Mouse (Mus musculus): Measurements from ENCODE around the gene Tbc1d10a. TPM values are rescaled to one million over a fixed set of nuclear protein-coding genes. Genes with fewer than 3 reads are reported as not detected.

Gene Tbc1d10a
- polyA plus RNA-seq, 1 experiment from 2014 or later: 22.1 TPM

- 29% methylated on average over 7 of the region's 7 CpGs for WGBS
- H3K4me3 ChIP-seq (ENCODE audit: low read depth, low read length): no peak overlapping the region
These were observed 37.0 kb downstream of the Tbc1d10a start for GRCm38 (mm10) chr11:4223393-4224188.

GRCm38 (mm10) chr11:4224223-4224622 lies 37.6 kb downstream of the Tbc1d10a start:
- no peak overlapping the region for H3K9ac ChIP-seq (ENCODE audit: low read length)
- peaks cover under 1% of the 10 kb centered on the region for H3K27me3 ChIP-seq (ENCODE audit: control insufficient read depth, insufficient read depth, low read length)
- no peak for DNase-seq (ENCODE audit: low spot score)
- no peak for ATAC-seq (ENCODE audit: insufficient read depth, low FRiP score, low TSS enrichment)
- no peaks in the 10 kb centered on the region for H3K36me3 ChIP-seq (ENCODE audit: control insufficient read depth, insufficient read depth, low read length)
- no peak overlapping the region for H3K4me3 ChIP-seq (ENCODE audit: low read depth, low read length)
- H3K4me2 ChIP-seq (ENCODE audit: low read depth): no peak overlapping the region
- no peaks in the 10 kb centered on the region for H3K9me3 ChIP-seq (ENCODE audit: control insufficient read depth, low read length)
- H3K4me1 ChIP-seq (ENCODE audit: control insufficient read depth, insufficient read depth, low read length): no peaks in the 10 kb centered on the region
- no peak overlapping the region for H3K27ac ChIP-seq (ENCODE audit: low read depth, low read length)
- WGBS: 47% methylated on average over 2 of the region's 2 CpGs

More at GRCm38 (mm10) chr11:4223393-4224188, 37.0 kb downstream of the Tbc1d10a start:
- no peaks in the 10 kb centered on the region for H3K9me3 ChIP-seq (ENCODE audit: control insufficient read depth, low read length)
- ATAC-seq (ENCODE audit: insufficient read depth, low FRiP score, low TSS enrichment): no peak
- no peak overlapping the region for H3K27ac ChIP-seq (ENCODE audit: low read depth, low read length)
- peaks cover 7% of the 10 kb centered on the region for H3K27me3 ChIP-seq (ENCODE audit: control insufficient read depth, insufficient read depth, low read length)
- no peak overlapping the region for H3K4me2 ChIP-seq (ENCODE audit: low read depth)
- no peak overlapping the region for H3K9ac ChIP-seq (ENCODE audit: low read length)
- no peak for DNase-seq (ENCODE audit: low spot score)
- no peaks in the 10 kb centered on the region for H3K36me3 ChIP-seq (ENCODE audit: control insufficient read depth, insufficient read depth, low read length)
- H3K4me1 ChIP-seq (ENCODE audit: control insufficient read depth, insufficient read depth, low read length): no peaks in the 10 kb centered on the region

- Histone ChIP-seq H3K4me2 (ENCODE audit: low read depth) (no peak overlapping the region), H3K27me3 (ENCODE audit: control insufficient read depth, insufficient read depth, low read length) (no peaks in the 10 kb centered on the region), H3K9ac (ENCODE audit: low read length) (no peak overlapping the region), H3K4me1 (ENCODE audit: control insufficient read depth, insufficient read depth, low read length) (no peaks in the 10 kb centered on the region), H3K27ac (ENCODE audit: low read depth, low read length) (no peak overlapping the region), H3K36me3 (ENCODE audit: control insufficient read depth, insufficient read depth, low read length) (no peaks in the 10 kb centered on the region), H3K9me3 (ENCODE audit: control insufficient read depth, low read length) (no peaks in the 10 kb centered on the region), H3K4me3 (ENCODE audit: low read depth, low read length) (no peak overlapping the region)
- ATAC-seq (ENCODE audit: insufficient read depth, low FRiP score, low TSS enrichment): no peak
- DNase-seq (ENCODE audit: low spot score): no peak
- WGBS: 84% methylated on average over 5 of the region's 5 CpGs
These were observed 40.2 kb downstream of the Tbc1d10a start for GRCm38 (mm10) chr11:4226569-4227325.

- H3K27me3 ChIP-seq (ENCODE audit: control insufficient read depth, insufficient read depth, low read length): no peaks in the 10 kb centered on the region
- H3K4me2 ChIP-seq (ENCODE audit: low read depth): no peak overlapping the region
- no peak overlapping the region for H3K9ac ChIP-seq (ENCODE audit: low read length)
- no peaks in the 10 kb centered on the region for H3K9me3 ChIP-seq (ENCODE audit: control insufficient read depth, low read length)
- DNase-seq (ENCODE audit: low spot score) (no peak), ATAC-seq (ENCODE audit: insufficient read depth, low FRiP score, low TSS enrichment) (no peak)
- H3K27ac ChIP-seq (ENCODE audit: low read depth, low read length): no peak overlapping the region
- H3K36me3 ChIP-seq (ENCODE audit: control insufficient read depth, insufficient read depth, low read length): no peaks in the 10 kb centered on the region
- H3K4me1 ChIP-seq (ENCODE audit: control insufficient read depth, insufficient read depth, low read length): no peaks in the 10 kb centered on the region
- no peak overlapping the region for H3K4me3 ChIP-seq (ENCODE audit: low read depth, low read length)
- 37% methylated on average over 8 of the region's 8 CpGs for WGBS
These were observed 41.9 kb downstream of the Tbc1d10a start for GRCm38 (mm10) chr11:4228463-4228862.

- WGBS: 65% methylated on average over 4 of the region's 4 CpGs
- H3K4me3 ChIP-seq (ENCODE audit: low read depth, low read length): no peak overlapping the region
- DNase-seq (ENCODE audit: low spot score) (no peak), ATAC-seq (ENCODE audit: insufficient read depth, low FRiP score, low TSS enrichment) (no peak)
- H3K36me3 ChIP-seq (ENCODE audit: control insufficient read depth, insufficient read depth, low read length): no peaks in the 10 kb centered on the region
- H3K27ac ChIP-seq (ENCODE audit: low read depth, low read length): no peak overlapping the region
- H3K4me1 ChIP-seq (ENCODE audit: control insufficient read depth, insufficient read depth, low read length): no peaks in the 10 kb centered on the region
- no peaks in the 10 kb centered on the region for H3K27me3 ChIP-seq (ENCODE audit: control insufficient read depth, insufficient read depth, low read length)
- no peak overlapping the region for H3K9ac ChIP-seq (ENCODE audit: low read length)
- no peak overlapping the region for H3K4me2 ChIP-seq (ENCODE audit: low read depth)
- no peaks in the 10 kb centered on the region for H3K9me3 ChIP-seq (ENCODE audit: control insufficient read depth, low read length)
These were observed 43.3 kb downstream of the Tbc1d10a start for GRCm38 (mm10) chr11:4229841-4230240.

- Histone ChIP-seq H3K4me3 (ENCODE audit: low read depth, low read length) (no peak overlapping the region), H3K27ac (ENCODE audit: low read depth, low read length) (no peak overlapping the region), H3K9me3 (ENCODE audit: control insufficient read depth, low read length) (no peaks in the 10 kb centered on the region), H3K9ac (ENCODE audit: low read length) (no peak overlapping the region), H3K36me3 (ENCODE audit: control insufficient read depth, insufficient read depth, low read length) (no peaks in the 10 kb centered on the region), H3K4me1 (ENCODE audit: control insufficient read depth, insufficient read depth, low read length) (no peaks in the 10 kb centered on the region), H3K4me2 (ENCODE audit: low read depth) (no peak overlapping the region), H3K27me3 (ENCODE audit: control insufficient read depth, insufficient read depth, low read length) (no peaks in the 10 kb centered on the region)
- DNase-seq (ENCODE audit: low spot score): no peak
- no peak for ATAC-seq (ENCODE audit: insufficient read depth, low FRiP score, low TSS enrichment)
- whole genome bisulfite sequencing: 90% methylated on average over 2 of the region's 2 CpGs
These were observed 44.8 kb downstream of the Tbc1d10a start for GRCm38 (mm10) chr11:4231435-4231834.

GRCm38 (mm10) chr11:4232644-4233043 lies 46.1 kb downstream of the Tbc1d10a start:
- no peak overlapping the region for H3K4me2 ChIP-seq (ENCODE audit: low read depth)
- H3K27ac ChIP-seq (ENCODE audit: low read depth, low read length): no peak overlapping the region
- H3K36me3 ChIP-seq (ENCODE audit: control insufficient read depth, insufficient read depth, low read length): no peaks in the 10 kb centered on the region
- no peaks in the 10 kb centered on the region for H3K4me1 ChIP-seq (ENCODE audit: control insufficient read depth, insufficient read depth, low read length)
- no peak for DNase-seq (ENCODE audit: low spot score)
- no peak for ATAC-seq (ENCODE audit: insufficient read depth, low FRiP score, low TSS enrichment)
- H3K27me3 ChIP-seq (ENCODE audit: control insufficient read depth, insufficient read depth, low read length): no peaks in the 10 kb centered on the region
- H3K9me3 ChIP-seq (ENCODE audit: control insufficient read depth, low read length): no peaks in the 10 kb centered on the region
- H3K4me3 ChIP-seq (ENCODE audit: low read depth, low read length): no peak overlapping the region
- no peak overlapping the region for H3K9ac ChIP-seq (ENCODE audit: low read length)
- WGBS: 73% methylated on average over 12 of the region's 12 CpGs

- Histone ChIP-seq H3K4me1 (ENCODE audit: control insufficient read depth, insufficient read depth, low read length) (no peaks in the 10 kb centered on the region), H3K9me3 (ENCODE audit: control insufficient read depth, low read length) (no peaks in the 10 kb centered on the region), H3K4me3 (ENCODE audit: low read depth, low read length) (no peak overlapping the region), H3K9ac (ENCODE audit: low read length) (no peak overlapping the region), H3K36me3 (ENCODE audit: control insufficient read depth, insufficient read depth, low read length) (no peaks in the 10 kb centered on the region), H3K27ac (ENCODE audit: low read depth, low read length) (no peak overlapping the region), H3K27me3 (ENCODE audit: control insufficient read depth, insufficient read depth, low read length) (no peaks in the 10 kb centered on the region), H3K4me2 (ENCODE audit: low read depth) (no peak overlapping the region)
- WGBS: 92% methylated on average over 6 of the region's 6 CpGs
- ATAC-seq (ENCODE audit: insufficient read depth, low FRiP score, low TSS enrichment) (no peak), DNase-seq (ENCODE audit: low spot score) (no peak)
These were observed 48.6 kb downstream of the Tbc1d10a start for GRCm38 (mm10) chr11:4235052-4235655.

Data from neural tube, embryonic 11.5 days (tissue).